Mouse (Mus musculus) bone marrow, adult 2 months (tissue): Measurements from ENCODE around the gene Casc1.
"Not testable (repeated sequence)": the region's sequence is repeated elsewhere in the genome, so short reads cannot be mapped to it uniquely, and the experiment has no call there.

Source experiments
- CTCF ChIP-seq: fragments of 200-500 bp; IDR thresholded peaks from 2 replicates; pipeline ENCODE4 v1.5.1; 2011; ENCODE audit warnings: low read length, control low read depth; ENCODE audit not compliant: control insufficient read depth, insufficient read depth
- POLR2A ChIP-seq: fragments of 200-500 bp; IDR thresholded peaks from 2 replicates; pipeline ENCODE4 v1.6.1; 2011; ENCODE audit warnings: low read depth, mild to moderate bottlenecking, control low read depth, low read length, borderline replicate concordance; ENCODE audit not compliant: control insufficient read depth

- not testable (repeated sequence) for TF ChIP-seq CTCF, POLR2A
Measured at GRCm38 (mm10) chr6:145132969-145133368, 77.8 kb downstream of the Casc1 start.
